Mouse (Mus musculus) CD4-positive helper T cell, adult 2 months (primary cell): ENCODE data around the gene Trip12.

Experiments used
- DNase-seq: peaks from one replicate; pipeline ENCODE4 v3.0.0-alpha.2; 2012; ENCODE audit warnings: low read depth, missing footprints, low spot score

Gene Trip12

GRCm38 (mm10) chr1:84795335-84795734, 45.0 kb downstream of the Trip12 start:
- DNase-seq = no peak

- DNase-seq = no peak
These were observed 48.9 kb downstream of the Trip12 start for GRCm38 (mm10) chr1:84791393-84791792.

GRCm38 (mm10) chr1:84780630-84781029, 59.7 kb downstream of the Trip12 start:
- peak; percentile 12 for DNase-seq

- DNase-seq = no peak
These were observed 62.9 kb downstream of the Trip12 start for GRCm38 (mm10) chr1:84777455-84777854.

- DNase-seq = no peak
These were observed 81.5 kb downstream of the Trip12 start for GRCm38 (mm10) chr1:84758843-84759242.

GRCm38 (mm10) chr1:84742156-84742555, 98.2 kb downstream of the Trip12 start:
- peak; percentile 62 for DNase-seq

- DNase-seq = no peak
These were observed 100.2 kb downstream of the Trip12 start for GRCm38 (mm10) chr1:84740080-84740479.

GRCm38 (mm10) chr1:84737097-84737496, 103.2 kb downstream of the Trip12 start:
- DNase-seq = no peak

- DNase-seq = peak; percentile 23
These were observed 106.5 kb downstream of the Trip12 start for GRCm38 (mm10) chr1:84733799-84734198.

- DNase-seq = no peak
These were observed 108.6 kb downstream of the Trip12 start for GRCm38 (mm10) chr1:84731763-84732162.

- DNase-seq = no peak
These were observed 117.5 kb downstream of the Trip12 start for GRCm38 (mm10) chr1:84722841-84723240.

GRCm38 (mm10) chr1:84722371-84722770, 117.9 kb downstream of the Trip12 start:
- DNase-seq = no peak

GRCm38 (mm10) chr1:84721942-84722341, 118.4 kb downstream of the Trip12 start:
- no peak for DNase-seq

GRCm38 (mm10) chr1:84709810-84710785, 130.2 kb downstream of the Trip12 start:
- DNase-seq = peak; percentile 57

- DNase-seq = no peak
These were observed 130.9 kb downstream of the Trip12 start for GRCm38 (mm10) chr1:84709406-84709805.

GRCm38 (mm10) chr1:84700254-84700653, 140.1 kb downstream of the Trip12 start:
- no peak for DNase-seq

GRCm38 (mm10) chr1:84697136-84697535, 143.2 kb downstream of the Trip12 start:
- peak; percentile 30 for DNase-seq

- peak; percentile 26 for DNase-seq
These were observed 144.6 kb downstream of the Trip12 start, which contains the start of gene Dner for GRCm38 (mm10) chr1:84695517-84696411. Gene Dner (minus strand): TSS chr1:84696221.

GRCm38 (mm10) chr1:84694688-84695474, 145.4 kb downstream of the Trip12 start:
- DNase-seq = no peak

- no peak for DNase-seq
These were observed 162.4 kb downstream of the Trip12 start for GRCm38 (mm10) chr1:84677910-84678309.
